Mouse (Mus musculus) myocyte (in vitro differentiated cells): ENCODE measurements around the gene Erbb2. TPM values are rescaled to one million over a fixed set of nuclear protein-coding genes. Genes with fewer than 3 reads are reported as not detected.

Source experiments
- H3K27me3 ChIP-seq: one replicate; pipeline ENCODE4 v1.6.1; 2011; ENCODE audit not compliant: control insufficient read depth, insufficient read depth, insufficient read length
- H3K36me3 ChIP-seq: one replicate; pipeline ENCODE4 v1.6.1; 2011; ENCODE audit not compliant: control insufficient read depth, insufficient read depth
- H3K4me2 ChIP-seq: one replicate; pipeline ENCODE4 v1.6.1; 2011; ENCODE audit warnings: low read depth, control low read depth
- H3K4me3 ChIP-seq: one replicate; pipeline ENCODE4 v1.5.1; 2011; ENCODE audit warnings: mild to moderate bottlenecking, control low read depth, moderate library complexity
- H3K79me2 ChIP-seq: one replicate; pipeline ENCODE4 v1.6.1; 2011; ENCODE audit not compliant: control insufficient read depth, insufficient read depth
- H3ac ChIP-seq: one replicate; pipeline ENCODE4 v1.6.1; 2011; ENCODE audit not compliant: control insufficient read depth, insufficient read length
- CEBPB ChIP-seq: IDR thresholded peaks from 2 replicates; pipeline ENCODE4 v1.6.1; 2011; ENCODE audit warnings: mild to moderate bottlenecking, moderate library complexity; ENCODE audit not compliant: poor library complexity, insufficient read depth, severe bottlenecking
- E2F4 ChIP-seq: IDR thresholded peaks from one replicate; pipeline ENCODE4 v1.6.1; 2011; ENCODE audit warnings: mild to moderate bottlenecking, control low read depth, moderate library complexity; ENCODE audit not compliant: insufficient read depth
- MAX ChIP-seq: IDR thresholded peaks from one replicate; pipeline ENCODE4 v1.6.1; 2011; ENCODE audit warnings: low read depth, mild to moderate bottlenecking, control low read depth
- MYOD1 ChIP-seq, 3 experiments: IDR thresholded peaks; one replicate each; pipeline ENCODE4 v1.6.1; 2011; ENCODE audit warnings: control low read depth in 2 of 3, low read depth in 2 of 3, mild to moderate bottlenecking in 2 of 3, moderate library complexity in 1 of 3; ENCODE audit not compliant: insufficient read length in 2 of 3, control insufficient read depth in 1 of 3
- MYOG ChIP-seq, 3 experiments: IDR thresholded peaks; one replicate each; pipeline ENCODE4 v1.6.1; 2011; ENCODE audit warnings: control low read depth in 2 of 3, low read depth in 2 of 3, mild to moderate bottlenecking in 2 of 3; ENCODE audit not compliant: insufficient read length in 2 of 3, control insufficient read depth in 1 of 3, insufficient read depth in 1 of 3
- POLR2A ChIP-seq: IDR thresholded peaks from one replicate; pipeline ENCODE4 v1.6.1; 2011; ENCODE audit warnings: low read depth, mild to moderate bottlenecking, control low read depth, moderate library complexity; ENCODE audit not compliant: insufficient read length
- POLR2AphosphoS2 ChIP-seq: IDR thresholded peaks from one replicate; pipeline ENCODE4 v1.6.1; 2011; ENCODE audit warnings: low read depth, control low read depth; ENCODE audit not compliant: insufficient read length
- REST ChIP-seq: IDR thresholded peaks from one replicate; pipeline ENCODE4 v1.6.1; 2011; ENCODE audit warnings: mild to moderate bottlenecking, control low read depth, moderate library complexity; ENCODE audit not compliant: insufficient read depth, insufficient read length
- SRF ChIP-seq: IDR thresholded peaks from one replicate; pipeline ENCODE4 v1.6.1; 2011; ENCODE audit warnings: low read depth; ENCODE audit not compliant: control insufficient read depth, insufficient read length
- TCF12 ChIP-seq: IDR thresholded peaks from one replicate; pipeline ENCODE4 v1.6.1; 2011; ENCODE audit warnings: mild to moderate bottlenecking, control low read depth; ENCODE audit not compliant: poor library complexity, insufficient read depth, severe bottlenecking
- TCF3 ChIP-seq: IDR thresholded peaks from one replicate; pipeline ENCODE4 v1.6.1; 2011; ENCODE audit warnings: low read depth, control low read depth; ENCODE audit not compliant: insufficient read length
- USF1 ChIP-seq: IDR thresholded peaks from one replicate; pipeline ENCODE4 v1.6.1; 2011; ENCODE audit warnings: low read depth, mild to moderate bottlenecking, control low read depth, moderate library complexity
- polyA plus RNA-seq: library from polyadenylated mRNA; unstranded; fragments of >200 nt; fragmentation: generic; extraction: Trizol; gene quantifications from one replicate; pipeline ENCODE4 v1.2.1, GENCODE M21; 2012; ENCODE audit warnings: missing spikeins

Erbb2 gene
- polyA plus RNA-seq, 1 experiment, result 33.5 TPM

DNA sequence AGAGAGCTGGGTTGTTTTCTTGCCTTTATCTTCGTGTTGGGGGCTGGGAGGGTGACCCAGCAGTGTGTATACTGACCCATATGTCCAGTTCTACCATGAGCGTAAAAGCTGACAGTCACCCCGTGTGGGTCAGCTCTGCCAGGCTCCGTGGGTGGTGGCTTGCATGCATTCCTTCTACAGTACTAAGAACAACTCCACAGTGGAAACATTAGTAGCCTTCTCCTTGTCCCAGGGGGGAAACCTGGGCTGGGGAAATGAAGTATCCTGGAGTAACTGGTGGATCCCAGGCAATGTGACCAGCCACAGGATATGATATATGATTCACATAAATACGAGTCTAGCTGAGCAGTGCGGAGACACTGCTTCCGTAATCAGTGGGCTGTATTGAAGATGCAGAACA is 1.5 kb downstream of the Erbb2 start:
- H3K79me2 ChIP-seq, result peaks cover 26% of the 10 kb centered on the region
- TF ChIP-seq USF1, result no peak
- TF ChIP-seq TCF3, result no peak
- no peak for TF ChIP-seq POLR2AphosphoS2
- no peak for TF ChIP-seq SRF
- no peak for TF ChIP-seq MYOD1 (IDR thresholded peaks at IDR 0.05; ENCODE audit: control insufficient read depth in 1 of 3, insufficient read length in 2 of 3, low read depth in 2 of 3)
- TF ChIP-seq POLR2A, result no peak
- no peak for TF ChIP-seq CEBPB
- TF ChIP-seq REST, result no peak
- TF ChIP-seq MYOG (IDR thresholded peaks at IDR 0.05; ENCODE audit: control insufficient read depth in 1 of 3, insufficient read depth in 1 of 3, insufficient read length in 2 of 3, low read depth in 2 of 3), result no peak
- no peak for TF ChIP-seq MAX
- no peak for TF ChIP-seq E2F4
- TF ChIP-seq TCF12, result no peak
- H3K36me3 ChIP-seq, result no peaks in the 10 kb centered on the region
- peak overlapping the region; percentile 81 for H3K4me2 ChIP-seq
- H3K27me3 ChIP-seq, result no peaks in the 10 kb centered on the region
- H3ac ChIP-seq, result peak overlapping the region; percentile 75
- peak overlapping the region; percentile 72 for H3K4me3 ChIP-seq

DNA sequence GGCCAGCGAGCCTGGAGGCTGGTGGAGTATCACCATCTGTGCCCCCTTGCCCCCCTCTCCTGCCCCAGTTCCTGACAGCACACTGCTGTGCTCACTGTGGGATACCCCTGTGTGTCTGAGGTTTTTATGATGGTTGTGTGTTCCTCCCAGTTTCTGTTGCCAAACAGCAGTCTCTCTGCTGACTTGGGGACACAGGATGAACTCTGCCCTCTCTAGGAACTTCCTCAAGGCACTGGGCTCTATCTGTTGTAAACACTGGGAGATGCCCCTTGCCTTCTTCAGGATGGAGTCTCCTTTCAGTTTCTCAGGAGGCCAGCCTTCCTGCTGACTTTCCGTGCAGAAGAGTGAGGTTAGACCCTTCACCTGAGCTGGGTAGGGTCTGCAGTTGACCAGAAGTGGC is 1.9 kb downstream of the Erbb2 start:
- H3K79me2 ChIP-seq, result peaks cover 26% of the 10 kb centered on the region
- H3ac ChIP-seq, result no peak overlapping the region
- H3K36me3 ChIP-seq, result no peaks in the 10 kb centered on the region
- H3K27me3 ChIP-seq, result no peaks in the 10 kb centered on the region
- peak overlapping the region; percentile 81 for H3K4me2 ChIP-seq
- peak overlapping the region; percentile 72 for H3K4me3 ChIP-seq
- TF ChIP-seq MYOD1 (IDR thresholded peaks at IDR 0.05; ENCODE audit: control insufficient read depth in 1 of 3, insufficient read length in 2 of 3, low read depth in 2 of 3), result no peak
- TF ChIP-seq TCF3, result no peak
- no peak for TF ChIP-seq MYOG (IDR thresholded peaks at IDR 0.05; ENCODE audit: control insufficient read depth in 1 of 3, insufficient read depth in 1 of 3, insufficient read length in 2 of 3, low read depth in 2 of 3)
- no peak for TF ChIP-seq POLR2A
- TF ChIP-seq USF1, result no peak
- TF ChIP-seq SRF, result no peak
- no peak for TF ChIP-seq E2F4
- TF ChIP-seq REST, result no peak
- TF ChIP-seq TCF12, result no peak
- no peak for TF ChIP-seq MAX
- no peak for TF ChIP-seq POLR2AphosphoS2
- no peak for TF ChIP-seq CEBPB

DNA sequence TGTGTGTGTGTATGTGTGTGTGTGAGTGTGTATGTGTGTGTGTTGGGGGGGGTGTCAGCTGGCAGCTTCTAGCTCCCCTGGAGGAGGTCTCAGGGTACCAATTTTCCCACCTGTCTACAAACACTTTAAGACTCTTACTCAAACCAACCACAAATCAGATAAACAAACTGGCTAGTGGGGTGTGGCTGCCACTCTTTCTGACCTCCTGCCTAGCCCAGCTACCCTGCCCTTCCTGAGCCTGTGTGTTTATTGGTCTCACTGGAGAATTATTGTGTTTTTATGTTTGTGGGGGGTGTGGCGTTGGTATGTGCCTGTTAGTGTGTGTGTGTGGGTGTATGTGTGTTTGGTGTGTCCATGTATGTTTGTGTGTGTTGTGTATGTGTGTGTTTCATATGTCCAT is 4.8 kb downstream of the Erbb2 start:
- no peaks in the 10 kb centered on the region for H3K27me3 ChIP-seq
- H3K79me2 ChIP-seq, result peaks cover 28% of the 10 kb centered on the region
- H3K4me2 ChIP-seq, result no peak overlapping the region
- H3ac ChIP-seq, result no peak overlapping the region
- TF ChIP-seq USF1 (no peak), POLR2A (no peak), CEBPB (no peak), REST (no peak), MAX (no peak), MYOG (IDR thresholded peaks at IDR 0.05; ENCODE audit: control insufficient read depth in 1 of 3, insufficient read depth in 1 of 3, insufficient read length in 2 of 3, low read depth in 2 of 3) (no peak), TCF3 (no peak), SRF (no peak), POLR2AphosphoS2 (no peak)
- no peak overlapping the region for H3K4me3 ChIP-seq
- H3K36me3 ChIP-seq, result peaks cover 8% of the 10 kb centered on the region

DNA sequence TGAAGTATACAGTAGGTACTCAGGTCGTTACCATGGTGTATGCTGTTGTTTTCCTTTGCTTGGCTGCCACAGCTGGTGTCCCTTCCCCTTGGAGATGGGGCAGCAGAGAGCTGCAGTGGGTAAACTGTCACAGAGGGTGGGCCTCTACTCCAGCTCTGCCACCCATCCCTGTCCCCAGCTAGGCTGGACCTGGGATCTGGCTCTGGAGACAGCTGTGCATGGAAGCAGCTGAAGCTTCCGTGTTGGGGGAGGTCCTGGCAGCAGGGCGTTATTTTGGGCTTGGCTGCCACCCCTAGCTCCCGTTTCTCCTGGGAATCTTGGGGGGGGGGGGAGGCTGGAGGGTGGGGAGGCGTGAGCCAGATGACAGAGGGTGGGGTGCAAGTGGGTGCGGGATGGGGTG is 6.0 kb downstream of the Erbb2 start:
- Histone ChIP-seq H3K4me3 (no peak overlapping the region), H3ac (no peak overlapping the region), H3K27me3 (no peaks in the 10 kb centered on the region), H3K4me2 (peak overlapping the region; percentile 27), H3K79me2 (peaks cover 28% of the 10 kb centered on the region), H3K36me3 (peaks cover 8% of the 10 kb centered on the region)
- TF ChIP-seq CEBPB (no peak), TCF12 (peak; percentile 75), TCF3 (peak; percentile 74), E2F4 (no peak), POLR2A (no peak), USF1 (no peak), MYOD1 (IDR thresholded peaks at IDR 0.05; ENCODE audit: control insufficient read depth in 1 of 3, insufficient read length in 2 of 3, low read depth in 2 of 3) (peak; percentile 63 to 92 (median 86)), REST (no peak), SRF (peak; percentile 5), MAX (no peak), POLR2AphosphoS2 (no peak), MYOG (IDR thresholded peaks at IDR 0.05; ENCODE audit: control insufficient read depth in 1 of 3, insufficient read depth in 1 of 3, insufficient read length in 2 of 3, low read depth in 2 of 3) (peak; percentile 90 to 96 (median 94))

DNA sequence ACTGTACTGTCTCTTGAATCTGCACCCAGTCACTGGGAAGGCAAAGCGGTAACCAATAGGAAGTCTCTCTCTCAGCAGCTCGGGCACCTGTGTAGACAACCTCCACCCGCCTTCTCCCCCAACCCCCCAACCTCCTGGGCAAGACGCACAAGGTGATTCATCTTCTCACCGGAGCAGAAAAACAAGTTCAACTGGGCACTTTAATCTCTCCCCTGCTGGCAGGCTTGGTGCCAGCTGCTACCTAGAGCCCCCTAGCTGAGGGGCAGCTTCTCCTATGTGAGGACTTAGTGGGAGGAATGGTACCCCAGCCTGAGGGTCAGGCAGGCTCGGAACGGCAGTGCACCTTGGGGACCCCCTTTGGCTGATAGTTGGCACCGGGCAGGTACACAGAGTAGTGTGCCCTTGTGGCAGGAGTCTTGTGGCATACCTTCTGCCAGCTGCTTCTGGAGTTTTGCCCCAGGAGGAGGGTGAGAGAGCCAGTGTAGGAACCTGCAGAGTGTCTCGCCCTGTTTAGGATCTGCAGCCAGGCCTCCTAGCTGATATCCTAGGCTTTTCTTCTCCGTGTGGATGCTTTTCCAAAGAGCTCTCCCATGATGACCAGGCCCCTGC is 6.8 kb downstream of the Erbb2 start:
- no peak overlapping the region for H3K4me2 ChIP-seq
- TF ChIP-seq MAX, result no peak
- peaks cover 25% of the 10 kb centered on the region for H3K79me2 ChIP-seq
- H3K4me3 ChIP-seq, result no peak overlapping the region
- H3ac ChIP-seq, result no peak overlapping the region
- no peaks in the 10 kb centered on the region for H3K27me3 ChIP-seq
- H3K36me3 ChIP-seq, result peaks cover 8% of the 10 kb centered on the region
